Mouse (Mus musculus) lung, postnatal 25 days (tissue): ENCODE measurements around the gene Sv2b.
"Not testable (repeated sequence)": the region's sequence is repeated elsewhere in the genome, so short reads cannot be mapped to it uniquely, and the experiment has no call there.

ENCODE experiments used
- DNase-seq: peaks from one replicate; pipeline ENCODE4 v3.0.0; 2022; ENCODE audit warnings: low spot score

Sv2b gene

GRCm38 (mm10) chr7:75209221-75209641, 99.8 kb downstream of the Sv2b start:
- no peak for DNase-seq

GRCm38 (mm10) chr7:75207965-75208644, 101.0 kb downstream of the Sv2b start:
- DNase-seq: no peak

GRCm38 (mm10) chr7:75206671-75207070, 102.4 kb downstream of the Sv2b start:
- no peak for DNase-seq

- DNase-seq: no peak
These were observed 103.7 kb downstream of the Sv2b start for GRCm38 (mm10) chr7:75205386-75205785.

- DNase-seq: not testable (repeated sequence)
These were observed 114.2 kb downstream of the Sv2b start for GRCm38 (mm10) chr7:75194919-75195230.

GRCm38 (mm10) chr7:75194158-75194918, 114.7 kb downstream of the Sv2b start:
- DNase-seq: no peak

GRCm38 (mm10) chr7:75190192-75190591, 118.9 kb downstream of the Sv2b start:
- DNase-seq: no peak

- no peak for DNase-seq
These were observed 134.0 kb downstream of the Sv2b start for GRCm38 (mm10) chr7:75175042-75175441.

GRCm38 (mm10) chr7:75167481-75167880, 141.6 kb downstream of the Sv2b start:
- no peak for DNase-seq

GRCm38 (mm10) chr7:75147174-75147573, 161.9 kb downstream of the Sv2b start:
- DNase-seq: no peak

- DNase-seq: no peak
These were observed 166.3 kb downstream of the Sv2b start for GRCm38 (mm10) chr7:75142800-75143199.

- no peak for DNase-seq
These were observed 167.0 kb downstream of the Sv2b start for GRCm38 (mm10) chr7:75141919-75142700.

- no peak for DNase-seq
These were observed 169.8 kb downstream of the Sv2b start for GRCm38 (mm10) chr7:75139306-75139705.

GRCm38 (mm10) chr7:75134710-75135617, 174.1 kb downstream of the Sv2b start:
- peak; percentile 18 for DNase-seq

- no peak for DNase-seq
These were observed 181.0 kb downstream of the Sv2b start for GRCm38 (mm10) chr7:75128036-75128435.

GRCm38 (mm10) chr7:75124067-75124466, 185.0 kb downstream of the Sv2b start:
- no peak for DNase-seq

GRCm38 (mm10) chr7:75118022-75118673, 190.9 kb downstream of the Sv2b start:
- peak; percentile 58 for DNase-seq

- peak; percentile 46 for DNase-seq
These were observed 198.4 kb downstream of the Sv2b start for GRCm38 (mm10) chr7:75110689-75111088.

- peak; percentile 13 for DNase-seq
These were observed 201.6 kb downstream of the Sv2b start for GRCm38 (mm10) chr7:75107441-75107840.

- no peak for DNase-seq
These were observed 205.2 kb downstream of the Sv2b start for GRCm38 (mm10) chr7:75103900-75104299.
